Mouse (Mus musculus): ENCODE measurements around the gene Polr2e. TPM values are rescaled to one million over a fixed set of nuclear protein-coding genes. Genes with fewer than 3 reads are reported as not detected.

The Polr2e gene
- total RNA-seq, 2 experiments from 2014 or later = 64.1 to 66.0 TPM

Other genes with a start within 250 kb of the Polr2e start
- under 1 TPM; 0.32 to 0.54 TPM for gene Prss57, start 248.8 kb downstream of the Polr2e start, total RNA-seq (2021)
- gene Palm, start 246.2 kb downstream of the Polr2e start, total RNA-seq (2021) = 100 to 1,000 TPM; 430 to 432 TPM
- under 1 TPM; 0.30 to 0.51 TPM for gene Misp, start 218.8 kb downstream of the Polr2e start, total RNA-seq (2021)
- gene Ptbp1, start 185.4 kb downstream of the Polr2e start, total RNA-seq (2021) = 10 to 100 TPM; 58.2 to 62.2 TPM
- 1 to 10 TPM; 4.5 to 5.2 TPM for gene Prtn3, start 165.3 kb downstream of the Polr2e start, total RNA-seq (2021)
- 100 to 1,000 TPM; 135 to 142 TPM for gene Plppr3, start 165.2 kb downstream of the Polr2e start, total RNA-seq (2021)
- gene Elane, start 153.5 kb downstream of the Polr2e start, total RNA-seq (2021) = not detected
- gene Cfd, start 148.9 kb downstream of the Polr2e start, total RNA-seq (2021) = not detected
- 10 to 100 TPM; 55.4 to 61.9 TPM for gene Med16, start 130.9 kb downstream of the Polr2e start, total RNA-seq (2021)
- not detected for gene Gm26602, start 128.9 kb downstream of the Polr2e start, total RNA-seq (2021)
- 1 to 10 TPM; 6.8 to 8.4 TPM for gene Kiss1r, start 122.8 kb downstream of the Polr2e start, total RNA-seq (2021)
- gene R3hdm4, start 118.6 kb downstream of the Polr2e start, total RNA-seq (2021) = 100 to 1,000 TPM; 389 to 406 TPM
- 1 to 10 TPM; 6.0 to 7.1 TPM for gene Arid3a, start 112.8 kb downstream of the Polr2e start, total RNA-seq (2021)
- gene Wdr18, start 79.6 kb downstream of the Polr2e start, total RNA-seq (2021) = 10 to 100 TPM; 46.2 to 49.9 TPM
- under 1 TPM; 0.24 to 0.28 TPM for gene Grin3b, start 69.1 kb downstream of the Polr2e start, total RNA-seq (2021)
- 100 to 1,000 TPM; 136 TPM for gene Tmem259, start 55.5 kb downstream of the Polr2e start, total RNA-seq (2021)
- gene Cnn2, start 51.2 kb downstream of the Polr2e start, total RNA-seq (2021) = 10 to 100 TPM in 1 of 2 experiments, 1 to 10 TPM in 1; 8.9 to 12.4 TPM
- gene Abca7, start 43.3 kb downstream of the Polr2e start, total RNA-seq (2021) = 1 to 10 TPM; 8.5 to 9.8 TPM
- 1 to 10 TPM; 3.3 to 4.5 TPM for gene Arhgap45, start 23.1 kb downstream of the Polr2e start, total RNA-seq (2021)
- gene Gpx4, start 7.4 kb upstream of the Polr2e start, total RNA-seq (2021) = 100 to 1,000 TPM; 436 to 469 TPM
- 10 to 100 TPM; 20.4 to 21.2 TPM for gene Sbno2, start 65.8 kb upstream of the Polr2e start, total RNA-seq (2021)
- gene Stk11, start 76.0 kb upstream of the Polr2e start, total RNA-seq (2021) = 10 to 100 TPM; 81.6 to 93.4 TPM
- 100 to 1,000 TPM; 342 to 379 TPM for gene Atp5d, start 98.8 kb upstream of the Polr2e start, total RNA-seq (2021)
- 100 to 1,000 TPM; 394 to 415 TPM for gene Cbarp, start 101.0 kb upstream of the Polr2e start, total RNA-seq (2021)
- 100 to 1,000 TPM in 1 of 2 experiments, 10 to 100 TPM in 1; 92.6 to 103 TPM for gene Midn, start 108.5 kb upstream of the Polr2e start, total RNA-seq (2021)
- 100 to 1,000 TPM; 138 to 151 TPM for gene Cirbp, start 126.2 kb upstream of the Polr2e start, total RNA-seq (2021)
- 1 to 10 TPM; 4.5 TPM for gene 1600002K03Rik, start 133.1 kb upstream of the Polr2e start, total RNA-seq (2021)
- 10 to 100 TPM; 18.4 to 19.1 TPM for gene Efna2, start 139.7 kb upstream of the Polr2e start, total RNA-seq (2021)
- gene Mum1, start 186.6 kb upstream of the Polr2e start, total RNA-seq (2021) = 10 to 100 TPM; 43.5 to 45.3 TPM
- gene Ndufs7, start 209.3 kb upstream of the Polr2e start, total RNA-seq (2021) = 100 to 1,000 TPM; 142 to 161 TPM
- gene Gamt, start 221.2 kb upstream of the Polr2e start, total RNA-seq (2021) = 10 to 100 TPM; 25.9 to 26.0 TPM
- 10 to 100 TPM; 95.2 to 98.6 TPM for gene Dazap1, start 221.7 kb upstream of the Polr2e start, total RNA-seq (2021)

Data from left cerebral cortex, postnatal 10 days (tissue).